Mouse (Mus musculus): ENCODE measurements at regions not wholly inside any gene's neighbourhood (a gene's known extent, or its start where the extent isn't known, plus 50 kb on each side); places are given as distances from the start of the nearest gene placed in this dataset.
"Not testable (repeated sequence)": the region's sequence is repeated elsewhere in the genome, so short reads cannot be mapped to it uniquely, and the experiment has no call there.

GRCm38 (mm10) chr12:23216521-23216920 is 563.5 kb downstream of the Gm10330 start:
- DNase-seq (ENCODE audit: extremely low spot score, low spot score) = not testable (repeated sequence)

- peak; percentile 67 for DNase-seq (ENCODE audit: extremely low spot score, low spot score)
These were observed 590.5 kb downstream of the Gm10330 start for GRCm38 (mm10) chr12:23189546-23189945.

GRCm38 (mm10) chr12:23189110-23189509 is 591.0 kb downstream of the Gm10330 start:
- peak; percentile 29 for DNase-seq (ENCODE audit: extremely low spot score, low spot score)
